Mouse (Mus musculus) layer of hippocampus, adult 2 months (tissue): ENCODE data around the gene Casc3. TPM values are rescaled to one million over a fixed set of nuclear protein-coding genes. Genes with fewer than 3 reads are reported as not detected.

ENCODE experiments used
- DNase-seq, 2 experiments: peaks; one replicate each; pipeline ENCODE4 v3.0.0; 2022; ENCODE audit warnings: low spot score in 2 of 2
- H3K27ac ChIP-seq: fragments of 200-600 bp; 2 replicates; pipeline ENCODE4 v1.8.1; 2022
- H3K4me3 ChIP-seq: fragments of 200-600 bp; 2 replicates; pipeline ENCODE4 v1.8.1; 2022; ENCODE audit warnings: mild to moderate bottlenecking
- CTCF ChIP-seq: fragments of 200-600 bp; conservative IDR thresholded peaks from 2 replicates; pipeline ENCODE4 v1.8.1; 2022; ENCODE audit warnings: antibody characterized with exemption, mild to moderate bottlenecking, moderate library complexity
- total RNA-seq, 2 experiments: library from RNA; stranded (reverse); gene quantifications; 2 replicates each; pipeline ENCODE4 v1.2.3; 2021

Casc3 gene
- total RNA-seq, 2 experiments from 2014 or later: 61.0 to 62.1 TPM

DNA sequence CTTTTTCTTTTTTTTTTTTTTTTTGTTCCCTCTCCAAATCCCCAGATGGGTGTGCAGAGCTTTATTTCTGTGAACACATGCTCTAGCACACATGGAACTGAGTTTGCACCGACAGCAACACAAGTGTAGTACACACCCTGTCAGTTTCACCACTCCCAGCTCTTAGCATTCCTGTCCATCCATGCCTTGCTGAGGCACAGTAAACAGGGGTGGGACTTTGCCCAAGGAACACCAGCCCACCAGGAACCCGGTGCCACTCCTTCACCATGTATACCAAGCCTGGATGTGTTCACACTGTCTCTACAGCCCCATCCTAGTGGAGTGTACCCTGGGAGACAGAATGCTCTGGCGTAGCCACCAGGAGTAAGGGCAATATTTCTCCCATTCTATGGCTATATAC is 31.0 kb downstream of the Casc3 start:
- Histone ChIP-seq H3K27ac (peak overlapping the region; percentile 98), H3K4me3 (peak overlapping the region; percentile 97)
- peak in 1 of 2 experiments; percentile 48 for DNase-seq
- no peak for TF ChIP-seq CTCF

DNA sequence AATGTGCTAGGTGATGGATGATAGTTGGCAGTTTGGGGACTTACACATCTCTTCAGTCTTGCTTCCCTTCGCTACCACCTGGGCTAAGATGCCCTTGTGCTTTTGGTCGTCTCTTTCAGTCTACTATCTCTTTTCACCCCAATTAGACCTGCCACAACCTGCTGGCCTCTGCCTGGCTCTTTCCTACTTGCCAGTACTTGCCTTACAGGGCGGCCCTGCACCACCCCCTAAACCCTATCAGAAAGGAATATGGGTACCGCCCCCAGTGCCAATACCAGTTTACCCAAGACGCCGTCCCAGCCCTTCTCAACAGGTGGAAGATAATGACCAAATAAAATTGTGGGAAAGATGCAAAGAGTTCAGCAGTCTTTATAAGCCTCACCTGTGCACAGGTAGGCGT is 31.4 kb downstream of the Casc3 start:
- DNase-seq: no peak
- peak overlapping the region; percentile 97 for H3K4me3 ChIP-seq
- TF ChIP-seq CTCF: no peak
- H3K27ac ChIP-seq: peak overlapping the region; percentile 98

DNA sequence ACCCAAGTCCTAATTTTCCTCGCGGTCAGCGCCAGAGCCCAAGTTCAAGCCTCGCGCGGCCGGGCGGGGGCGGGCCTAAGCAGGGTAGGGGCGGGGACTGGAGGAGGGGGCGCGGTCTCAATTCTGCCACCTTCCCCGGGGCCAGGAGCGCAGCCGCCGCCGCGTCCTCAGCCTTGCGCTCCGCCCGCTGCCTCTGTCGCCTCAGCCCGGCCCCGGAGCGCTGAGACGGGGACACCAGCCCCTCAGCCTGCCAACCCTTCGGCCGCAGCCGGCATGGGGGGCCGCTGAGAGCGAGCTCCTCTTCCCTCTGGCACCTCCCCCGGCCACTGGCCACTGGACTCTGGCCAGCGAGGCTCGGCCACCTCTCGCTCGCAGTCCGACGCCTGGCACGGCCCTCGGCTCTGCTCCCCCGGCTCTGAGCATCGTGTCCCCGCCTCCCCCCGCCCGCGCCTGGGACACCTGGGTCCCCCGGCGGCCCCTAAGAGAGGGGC is 32.0 kb downstream of the Casc3 start, which contains the start of gene Rapgefl1:
Gene Rapgefl1 (plus strand): TSS at position 135 of the 491 bp plus-strand sequence.
- H3K4me3 ChIP-seq: peak within 1 kb of the TSS; percentile 97
- DNase-seq: peak; percentile 71 to 82
- H3K27ac ChIP-seq: peak within 1 kb of the TSS; percentile 98
- no peak for TF ChIP-seq CTCF

DNA sequence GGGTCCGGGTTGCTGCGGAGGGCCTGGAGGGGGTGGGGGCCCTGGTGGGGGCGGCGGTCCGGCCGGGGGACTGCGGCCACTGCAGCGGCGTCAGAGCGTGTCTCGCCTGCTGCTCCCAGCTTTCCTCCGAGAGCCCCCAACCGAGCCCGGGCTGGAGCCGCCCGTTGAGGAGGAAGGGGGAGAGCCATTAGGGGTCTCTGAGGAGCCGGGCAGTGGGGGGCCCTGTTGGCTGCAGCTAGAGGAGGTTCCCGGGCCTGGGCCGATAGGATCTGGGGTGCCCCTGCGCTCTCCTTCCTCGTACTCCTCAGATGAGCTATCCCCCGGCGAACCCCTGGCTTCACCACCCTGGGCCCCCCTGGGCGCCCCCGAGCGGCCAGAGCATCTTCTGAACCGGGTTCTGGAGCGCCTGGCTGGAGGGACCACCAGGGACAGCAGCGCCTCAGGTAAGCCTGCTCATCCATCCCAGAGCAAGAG is 32.6 kb downstream of the Casc3 start:
- DNase-seq: no peak
- H3K27ac ChIP-seq: peak overlapping the region; percentile 98
- peak; percentile 34; the same call in 1 of the 2 replicates for TF ChIP-seq CTCF
- peak overlapping the region; percentile 97 for H3K4me3 ChIP-seq

DNA sequence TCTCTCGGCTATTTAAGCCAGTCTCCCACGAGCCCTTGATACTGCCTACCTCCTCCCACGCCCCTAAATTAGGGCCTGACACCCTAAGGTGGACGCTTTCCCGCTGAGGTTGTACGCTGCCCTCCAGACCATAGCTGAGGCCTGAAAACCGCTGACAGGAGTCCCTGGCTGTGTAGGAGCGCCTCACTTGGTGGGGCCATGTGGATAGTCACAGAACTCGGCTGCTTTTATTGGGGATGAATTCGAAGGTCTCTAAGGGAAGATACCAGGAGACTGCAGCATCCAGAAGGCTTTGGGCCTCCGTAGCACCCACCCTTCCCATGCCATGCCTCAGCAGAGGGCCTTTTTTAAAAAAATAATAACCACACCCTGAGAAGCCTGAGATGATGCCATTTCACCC is 33.2 kb downstream of the Casc3 start:
- Histone ChIP-seq H3K27ac (peak overlapping the region; percentile 98), H3K4me3 (peak overlapping the region; percentile 97)
- no peak for DNase-seq
- no peak for TF ChIP-seq CTCF

DNA sequence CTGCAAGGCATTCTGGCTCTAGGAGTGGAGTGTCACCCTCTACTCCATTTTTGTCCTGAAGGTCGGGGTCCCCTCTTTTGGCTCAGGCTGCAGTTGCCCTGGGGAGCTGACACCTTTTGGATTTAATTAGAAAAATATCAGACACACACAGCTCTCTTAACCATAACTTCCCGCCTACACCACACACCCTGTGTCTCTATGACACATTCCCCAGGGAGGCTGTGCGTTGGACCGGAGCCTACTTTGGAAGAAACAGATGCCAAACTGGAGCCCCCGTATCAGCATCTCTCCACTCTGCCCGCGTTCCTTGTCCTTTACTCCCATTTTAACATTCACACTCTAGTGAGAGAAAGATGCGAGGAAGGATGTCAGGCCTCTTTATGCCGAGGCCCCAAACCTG is 33.8 kb downstream of the Casc3 start:
- H3K4me3 ChIP-seq: peak overlapping the region; percentile 97
- H3K27ac ChIP-seq: peak overlapping the region; percentile 98
- TF ChIP-seq CTCF: no peak
- DNase-seq: peak; percentile 73 to 87

DNA sequence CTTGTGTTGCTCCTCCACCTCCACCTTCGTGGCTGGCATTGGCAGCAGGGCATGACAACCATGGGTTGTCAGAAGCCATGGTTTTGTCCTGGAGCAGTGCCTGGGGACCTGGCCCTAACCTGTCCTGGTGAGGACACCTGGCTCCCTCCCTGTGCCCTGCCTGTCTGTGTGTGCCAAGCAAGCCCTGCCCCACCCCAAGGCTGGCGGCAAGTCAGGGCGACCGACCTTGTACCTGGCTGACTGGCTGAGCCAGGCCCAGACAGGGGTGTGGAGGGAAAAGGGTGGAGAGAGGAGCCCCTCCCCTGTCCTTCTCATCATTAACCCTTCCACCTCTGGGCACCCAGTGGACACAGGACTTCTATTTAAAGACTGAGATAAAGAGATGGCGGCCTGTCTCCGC is 34.7 kb downstream of the Casc3 start:
- peak overlapping the region; percentile 97 for H3K4me3 ChIP-seq

DNA sequence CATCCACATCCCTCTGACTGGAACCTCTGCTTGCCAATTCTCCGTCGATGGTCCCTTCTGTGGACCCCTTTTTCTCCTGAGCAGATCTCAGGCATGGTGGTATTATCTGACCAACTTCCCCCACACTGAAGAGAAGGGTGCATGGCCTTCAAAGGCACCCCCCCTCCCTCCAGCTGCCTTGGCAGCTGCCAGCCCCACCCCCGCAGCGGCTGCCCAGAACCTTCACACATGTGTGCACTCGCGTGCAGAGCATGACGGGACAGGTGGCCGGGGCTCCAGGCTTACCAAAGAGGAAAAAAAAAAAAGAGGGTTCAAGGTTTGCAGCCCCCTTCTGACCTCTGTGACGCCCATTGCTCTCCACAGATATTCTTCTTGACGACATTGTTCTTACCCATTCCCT is 35.2 kb downstream of the Casc3 start:
- Histone ChIP-seq H3K4me3 (peak overlapping the region; percentile 97), H3K27ac (peak overlapping the region; percentile 98)
- no peak for TF ChIP-seq CTCF
- DNase-seq: no peak

More for the DNA sequence above, 34.7 kb downstream of the Casc3 start:
- peak overlapping the region; percentile 98 for H3K27ac ChIP-seq
- no peak for TF ChIP-seq CTCF
- DNase-seq: no peak

DNA sequence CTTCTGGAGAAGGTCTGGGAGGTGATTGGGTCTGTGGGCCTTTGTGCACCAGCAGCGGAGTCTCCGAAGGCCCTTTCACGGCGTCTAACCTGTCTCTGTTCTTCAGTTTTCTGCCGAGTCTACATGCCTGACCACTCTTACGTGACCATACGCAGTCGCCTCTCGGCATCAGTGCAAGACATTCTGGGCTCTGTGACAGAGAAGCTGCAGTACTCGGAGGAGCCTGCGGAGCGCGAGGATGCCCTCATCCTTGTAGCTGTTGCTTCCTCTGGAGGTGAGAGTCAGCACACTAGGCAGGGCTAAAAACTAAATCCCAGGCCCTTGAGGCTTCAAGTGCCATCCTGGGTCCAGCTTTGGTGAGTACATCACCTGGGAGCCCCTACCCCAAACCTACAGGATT is 41.3 kb downstream of the Casc3 start:
- peak; percentile 62 for TF ChIP-seq CTCF
- Histone ChIP-seq H3K4me3 (no peak overlapping the region), H3K27ac (peak overlapping the region; percentile 60)

DNA sequence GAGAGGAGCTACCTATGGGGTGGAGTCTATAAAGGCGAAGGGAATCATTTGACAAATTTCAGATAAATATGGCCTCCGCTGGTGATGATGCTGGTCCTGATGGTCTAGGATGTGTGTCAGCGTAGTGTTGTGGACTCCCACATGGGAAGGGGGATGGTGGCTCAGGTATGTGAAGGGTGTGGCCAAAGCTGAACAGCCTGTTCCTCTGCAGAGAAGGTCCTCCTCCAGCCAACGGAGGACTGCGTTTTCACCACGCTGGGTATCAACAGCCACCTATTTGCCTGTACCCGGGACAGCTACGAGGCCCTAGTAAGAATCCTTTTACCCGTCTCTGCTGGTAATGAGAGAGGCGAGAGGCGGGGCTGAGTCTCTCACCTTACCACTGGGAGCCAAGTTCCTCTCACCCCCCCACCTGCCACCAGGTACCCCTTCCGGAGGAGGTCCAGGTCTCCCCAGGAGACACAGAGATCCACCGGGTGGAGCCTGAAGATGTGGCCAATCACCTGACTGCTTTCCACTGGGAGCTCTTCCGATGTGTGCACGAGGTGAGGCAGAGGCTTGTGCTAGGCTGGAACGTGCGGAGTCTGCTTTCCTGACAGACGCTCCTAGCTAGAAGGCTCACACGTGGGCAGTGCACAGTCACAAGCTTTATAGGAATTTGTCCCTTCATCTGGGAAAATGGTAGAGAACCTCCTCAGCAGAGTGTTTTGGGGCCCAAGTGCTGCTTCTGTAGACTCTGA is 42.3 kb downstream of the Casc3 start:
- DNase-seq: no peak
- Histone ChIP-seq H3K4me3 (no peak overlapping the region), H3K27ac (peak overlapping the region; percentile 29; the same call in 1 of the 2 replicates)
- TF ChIP-seq CTCF: no peak

More for the DNA sequence above, 41.3 kb downstream of the Casc3 start:
- DNase-seq: no peak

DNA sequence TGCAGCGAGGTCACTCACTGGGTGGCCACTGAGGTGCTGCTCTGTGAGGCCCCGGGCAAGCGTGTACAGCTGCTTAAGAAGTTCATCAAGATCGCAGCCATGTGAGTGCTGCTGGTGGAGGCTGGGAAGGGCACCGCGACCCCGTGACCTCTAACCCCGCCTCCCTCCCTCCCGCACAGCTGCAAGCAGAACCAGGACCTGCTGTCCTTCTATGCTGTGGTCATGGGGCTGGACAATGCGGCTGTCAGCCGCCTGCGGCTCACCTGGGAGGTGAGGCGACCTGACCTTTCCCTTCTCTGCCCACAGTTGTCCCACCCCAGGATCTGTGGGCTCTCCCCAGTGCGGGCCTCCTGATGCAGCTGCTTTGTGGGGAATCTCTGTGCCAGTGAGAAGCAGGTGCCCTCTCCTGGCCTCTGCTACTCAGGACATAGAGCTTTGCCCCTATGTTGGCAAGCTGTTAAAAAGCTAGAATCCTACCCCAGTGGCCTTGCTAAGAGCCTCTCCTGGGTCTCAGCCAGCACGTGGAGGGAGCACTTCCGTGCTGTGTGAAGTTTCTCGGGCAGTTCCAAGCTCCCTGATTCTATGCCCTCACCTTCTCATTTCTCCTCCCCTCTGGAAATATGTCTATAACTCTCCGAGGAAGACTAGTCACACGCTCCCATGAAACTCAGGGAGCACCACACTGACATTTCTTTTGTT is 44.6 kb downstream of the Casc3 start:
- Histone ChIP-seq H3K4me3 (no peak overlapping the region), H3K27ac (peak overlapping the region; percentile 90)
- TF ChIP-seq CTCF: no peak
- DNase-seq: no peak

DNA sequence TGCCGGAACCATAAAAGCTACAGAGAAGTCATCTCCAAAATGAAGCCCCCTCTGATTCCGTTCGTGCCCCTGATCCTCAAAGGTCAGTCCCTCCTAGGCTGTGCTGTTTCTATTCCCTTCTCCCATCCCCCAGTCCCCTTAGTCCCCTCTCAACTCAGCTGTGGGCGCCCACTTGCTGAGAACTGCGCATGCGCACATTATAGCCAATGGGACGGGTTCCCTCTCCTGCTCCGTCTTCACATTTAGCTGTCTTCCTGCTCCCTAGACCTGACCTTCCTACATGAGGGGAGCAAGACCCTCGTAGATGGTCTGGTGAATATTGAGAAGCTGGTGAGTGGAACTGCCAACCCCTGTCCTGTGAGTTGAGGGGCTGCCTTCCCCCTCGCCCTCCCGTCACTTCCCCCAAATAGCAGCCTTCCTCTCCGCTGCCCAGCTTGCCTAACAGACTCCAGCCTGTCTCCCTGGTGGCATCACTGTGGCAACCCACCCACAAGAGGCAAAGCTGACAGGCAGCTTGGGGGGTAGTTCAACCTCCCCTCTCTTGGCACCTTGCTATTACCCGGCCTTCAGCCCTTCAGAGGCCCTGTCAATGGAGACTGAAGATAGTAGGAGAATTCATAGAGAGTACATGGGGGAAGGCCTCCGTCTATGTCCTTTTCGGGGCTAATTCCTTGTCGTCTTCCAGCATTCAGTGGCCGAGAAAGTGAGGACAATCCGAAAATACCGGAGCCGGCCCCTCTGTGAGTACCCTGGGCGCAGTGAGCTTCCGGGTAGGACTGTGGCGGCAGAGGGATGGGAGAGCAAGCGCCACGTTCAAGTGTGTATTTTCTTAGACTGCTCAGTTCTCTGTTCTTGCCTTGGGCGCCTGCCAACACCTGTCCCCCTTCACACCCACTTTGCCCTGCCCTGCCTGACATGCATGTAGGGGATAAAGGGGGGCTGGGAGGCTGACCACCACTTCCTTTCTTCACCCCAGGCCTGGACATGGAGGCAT is 45.7 kb downstream of the Casc3 start:
- peak overlapping the region; percentile 31 for H3K4me3 ChIP-seq
- H3K27ac ChIP-seq: peak overlapping the region; percentile 90
- peak; percentile 63 to 66 for DNase-seq
- no peak for TF ChIP-seq CTCF
